Comparison of ENCODE assay signal across 24 mouse cellular contexts in genomic region chr19:18772888-18773488, GRCm38 (mm10). TPM values are rescaled to one million over a fixed set of nuclear protein-coding genes. Genes with fewer than 3 reads are reported as not detected.
DNase-seq lines count a peak whose midpoint lies in the region; ATAC-seq and TF ChIP-seq lines count a peak whose summit lies in the region.
"Had no signal": no experiment of that assay in that cellular context is flagged by ENCODE, and none has a peak within 500 bp of the region (broad histone marks: within the 10 kb centered on the region; RNA-seq: fewer than 3 reads in every experiment).

No protein-coding gene starts in this region.

- H3K27me3 ChIP-seq in liver, adult 2 months (ENCODE audit: control insufficient read depth, insufficient read depth, low read length): no peaks in the 10 kb centered on the region
- H3K27me3 ChIP-seq in intestine, postnatal 0 days (replicated peaks; ENCODE audit: control insufficient read depth, insufficient read depth, low read length): no peaks in the 10 kb centered on the region
- H3K27me3 ChIP-seq: embryonic facial prominence, embryonic 12.5 days; embryonic facial prominence, embryonic 15.5 days; hindbrain, embryonic 13.5 days had no signal

- no peak overlapping the region for H3K4me2 ChIP-seq in intestine, postnatal 0 days (replicated peaks; ENCODE audit: low read depth)
- H3K4me2 ChIP-seq: embryonic facial prominence, embryonic 12.5 days; embryonic facial prominence, embryonic 15.5 days; heart, embryonic 11.5 days; hindbrain, embryonic 13.5 days had no signal

- no peak for TF ChIP-seq CTCF in liver, adult 2 months (IDR thresholded peaks at IDR 0.05; ENCODE audit: low read depth, low read length)
- no peak for TF ChIP-seq CTCF in intestine, postnatal 0 days (IDR thresholded peaks at IDR 0.05; ENCODE audit: low read depth)

- WGBS in liver, adult 2 months: 27% methylated on average over 5 of the region's 5 CpGs
- 36% methylated on average over 5 of the region's 5 CpGs for WGBS in intestine, postnatal 0 days

- intact Hi-C loops in left cerebral cortex, postnatal 25 days (cut with DNase I): no loop called here

- no peaks in the 10 kb centered on the region for H3K9me3 ChIP-seq in intestine, postnatal 0 days (ENCODE audit: control insufficient read depth)
- H3K9me3 ChIP-seq: embryonic facial prominence, embryonic 12.5 days; embryonic facial prominence, embryonic 15.5 days; hindbrain, embryonic 13.5 days had no signal

- peak; percentile 85 for ATAC-seq in intestine, postnatal 0 days
- ATAC-seq: activated CD4-positive, CD25-positive, alpha-beta regulatory T cell, adult 4 months; forebrain, embryonic 14.5 days; forebrain, postnatal 0 days had no signal

- no peaks in the 10 kb centered on the region for H3K79me2 ChIP-seq in liver, adult 2 months (ENCODE audit: control insufficient read depth, insufficient read depth, low read length)

- no peak overlapping the region for H3K9ac ChIP-seq in liver, adult 2 months (ENCODE audit: low read depth, low read length)
- H3K9ac ChIP-seq in intestine, postnatal 0 days (ENCODE audit: low read depth, low read length): no peak overlapping the region
- H3K9ac ChIP-seq: embryonic facial prominence, embryonic 12.5 days; embryonic facial prominence, embryonic 15.5 days; forebrain, postnatal 0 days; hindbrain, embryonic 13.5 days had no signal

- no peak overlapping the region for H3K4me3 ChIP-seq in liver, adult 2 months (ENCODE audit: insufficient read depth, low read depth, low read length)
- no peak overlapping the region for H3K4me3 ChIP-seq in intestine, postnatal 0 days (ENCODE audit: low read depth, low read length)
- H3K4me3 ChIP-seq: embryonic facial prominence, embryonic 12.5 days; embryonic facial prominence, embryonic 15.5 days; gastrocnemius, adult 2 months; hindbrain, embryonic 13.5 days had no signal

- DNase-seq in kidney, adult 11 months: peak; percentile 17
- DNase-seq in kidney, postnatal 25 days: no peak
- DNase-seq in liver, adult 2 months (ENCODE audit: extremely low read depth, low read depth, low spot score): peak; percentile 46
- no peak for DNase-seq in liver
- peak; percentile 62 for DNase-seq in yolk sac, embryonic 10.5 days (ENCODE audit: low spot score)
- DNase-seq in left cerebral cortex, adult 18-20 months (ENCODE audit: low spot score in 2 of 2): no peak
- DNase-seq in left cerebral cortex, postnatal 25 days (ENCODE audit: low spot score in 2 of 2): no peak
- DNase-seq: adrenal gland, adult 8-10 months; adrenal gland, postnatal 25 days; cerebellum, adult 11-12 months; cerebellum, adult 9-10 months; cerebellum, postnatal 14 days; forebrain, postnatal 0 days; gastrocnemius, adult 2 months; gastrocnemius, postnatal 14 days; heart, adult 11 months had no signal

- H3K36me3 ChIP-seq in liver, adult 2 months (ENCODE audit: control insufficient read depth, insufficient read depth, low read length): no peaks in the 10 kb centered on the region
- no peaks in the 10 kb centered on the region for H3K36me3 ChIP-seq in intestine, postnatal 0 days (ENCODE audit: control insufficient read depth, insufficient read depth)
- H3K36me3 ChIP-seq: embryonic facial prominence, embryonic 12.5 days; embryonic facial prominence, embryonic 15.5 days; hindbrain, embryonic 13.5 days had no signal

- H3K4me1 ChIP-seq in liver, adult 2 months (ENCODE audit: control insufficient read depth, insufficient read depth, low read length): peaks cover 4% of the 10 kb centered on the region; the same call in 1 of the 2 replicates
- H3K4me1 ChIP-seq in intestine, postnatal 0 days (replicated peaks; ENCODE audit: control insufficient read depth, insufficient read depth, low read length): 0 out of 2 replicates have a peak, but pooled peaks cover 2% of the 10 kb centered on the region
- H3K4me1 ChIP-seq: embryonic facial prominence, embryonic 12.5 days; embryonic facial prominence, embryonic 15.5 days; hindbrain, embryonic 13.5 days had no signal

- TF ChIP-seq POLR2A in liver, adult 2 months (IDR thresholded peaks at IDR 0.05; ENCODE audit: extremely low read depth, insufficient read depth, low read length): no peak

- no peak overlapping the region for H3K27ac ChIP-seq in liver, adult 2 months (replicated peaks; ENCODE audit: insufficient read depth, low read depth, low read length)
- no peak overlapping the region for H3K27ac ChIP-seq in intestine, postnatal 0 days (ENCODE audit: low read depth, low read length)
- H3K27ac ChIP-seq: embryonic facial prominence, embryonic 12.5 days; embryonic facial prominence, embryonic 15.5 days; gastrocnemius, adult 2 months; hindbrain, embryonic 13.5 days had no signal

RNA-seq across cellular contexts. Expression of gene Trpm6, which starts 23.2 kb away (rescaled TPM):
- total RNA-seq in liver, adult 2 months (2014; rRNA removed): 0.27 and 0.83 TPM in 2 replicates
- 0.09 TPM in 2 replicates for polyA plus RNA-seq in liver, adult 2 months (2012; rRNA removed)
- polyA plus RNA-seq in intestine, postnatal 0 days (2015; fragmentation: Nextera tagmentation; extraction: Ambion mirVana): 0.07 and 0.08 TPM in 2 replicates
- under 1 TPM; 0.49 to 0.52 TPM for total RNA-seq in left cerebral cortex, adult 18-20 months (2021)
- total RNA-seq in left cerebral cortex, postnatal 25 days (2021): under 1 TPM; 0.48 to 0.50 TPM
- total RNA-seq: adrenal gland, postnatal 25 days; common myeloid progenitor, adult 5-6 weeks had no signal

RNA-seq across cellular contexts. Expression of gene D030056L22Rik, which starts 60.0 kb away (rescaled TPM):
- total RNA-seq in liver, adult 2 months (2014; rRNA removed): 7.1 and 9.5 TPM in 2 replicates
- polyA plus RNA-seq in liver, adult 2 months (2012; rRNA removed): 5.0 and 5.7 TPM in 2 replicates
- 11.2 and 11.3 TPM in 2 replicates for polyA plus RNA-seq in intestine, postnatal 0 days (2015; fragmentation: Nextera tagmentation; extraction: Ambion mirVana)
- 10 to 100 TPM; 25.5 to 27.3 TPM for total RNA-seq in left cerebral cortex, adult 18-20 months (2021)
- total RNA-seq in left cerebral cortex, postnatal 25 days (2021): 10 to 100 TPM; 20.3 to 22.1 TPM

Comparison
In these comparisons a context has a peak if more than half of its experiments do, and no peak if none do; other contexts are left out.
1. DNase-seq: peak in kidney, adult 11 months (single experiment), liver, adult 2 months (single experiment) and yolk sac, embryonic 10.5 days (single experiment); none in kidney, postnatal 25 days (0 of 2), liver (single experiment), left cerebral cortex, adult 18-20 months (0 of 2) and left cerebral cortex, postnatal 25 days (0 of 2).